Mouse (Mus musculus) forebrain, embryonic 15.5 days (tissue): Measurements from ENCODE around the gene Pfpl. TPM values are rescaled to one million over a fixed set of nuclear protein-coding genes. Genes with fewer than 3 reads are reported as not detected.

ENCODE experiments used
- ATAC-seq: fragments of 200-750 bp; cut with Nextera tagmentation; replicated peaks from 2 replicates; pipeline ENCODE4 v1.8.0; 2017; ENCODE audit warnings: mild to moderate bottlenecking, moderate TSS enrichment, moderate library complexity
- H3K27ac ChIP-seq: fragments of 300-500 bp; sonication (generic); replicated peaks from 2 replicates; pipeline ENCODE4 v1.5.1; 2015; ENCODE audit warnings: mild to moderate bottlenecking, inconsistent platforms
- H3K27me3 ChIP-seq: fragments of 300-500 bp; sonication (generic); 2 replicates; pipeline ENCODE4 v1.6.1; 2015; ENCODE audit warnings: inconsistent platforms
- H3K36me3 ChIP-seq: fragments of 300-500 bp; sonication (generic); 2 replicates; pipeline ENCODE4 v1.6.1; 2015; ENCODE audit warnings: mild to moderate bottlenecking, inconsistent platforms
- H3K4me1 ChIP-seq: fragments of 300-500 bp; sonication (generic); 2 replicates; pipeline ENCODE4 v1.6.1; 2015; ENCODE audit warnings: inconsistent platforms
- H3K4me2 ChIP-seq: fragments of 300-500 bp; sonication (generic); replicated peaks from 2 replicates; pipeline ENCODE4 v1.6.1; 2015; ENCODE audit warnings: mild to moderate bottlenecking, inconsistent platforms
- H3K4me3 ChIP-seq: fragments of 300-500 bp; sonication (generic); 2 replicates; pipeline ENCODE4 v1.5.1; 2015; ENCODE audit warnings: mild to moderate bottlenecking, inconsistent platforms
- H3K9ac ChIP-seq: fragments of 300-500 bp; sonication (generic); replicated peaks from 2 replicates; pipeline ENCODE4 v1.6.1; 2015; ENCODE audit warnings: mild to moderate bottlenecking, inconsistent platforms
- H3K9me3 ChIP-seq: fragments of 300-500 bp; sonication (generic); 2 replicates; pipeline ENCODE4 v1.6.1; 2016; ENCODE audit warnings: inconsistent platforms
- WGBS: fragments of 180-500 bp; shearing (Covaris S2); methylation state at CpG from one replicate; pipeline ENCODE4 v1.1.7; 2015; ENCODE audit warnings: mixed read lengths; 5-methylcytosine and 5-hydroxymethylcytosine counted together
- polyA plus RNA-seq: library from polyadenylated mRNA; unstranded; fragments of >200 nt; fragmentation: Nextera tagmentation; extraction: Ambion mirVana; gene quantifications from 2 replicates; pipeline ENCODE4 v1.2.1, GENCODE M21; 2015

Gene Pfpl
- polyA plus RNA-seq, 1 experiment from 2014 or later = not detected

- Histone ChIP-seq H3K9ac (no peak overlapping the region), H3K27me3 (no peaks in the 10 kb centered on the region), H3K27ac (no peak overlapping the region), H3K4me2 (no peak overlapping the region), H3K9me3 (no peaks in the 10 kb centered on the region), H3K4me1 (no peaks in the 10 kb centered on the region), H3K36me3 (peaks cover 5% of the 10 kb centered on the region; the same call in 1 of the 2 replicates), H3K4me3 (no peak overlapping the region)
- 22% methylated on average over 7 of the region's 7 CpGs for WGBS
- ATAC-seq = peak; percentile 36
Measured at GRCm38 (mm10) chr19:12466204-12466603, 38.5 kb downstream of the Pfpl start.

- no peak for ATAC-seq
- 87% methylated on average over 5 of the region's 5 CpGs for WGBS
Measured at GRCm38 (mm10) chr19:12467436-12467835, 39.7 kb downstream of the Pfpl start.

GRCm38 (mm10) chr19:12471866-12472265 is 44.2 kb downstream of the Pfpl start:
- peaks cover 7% of the 10 kb centered on the region for H3K4me1 ChIP-seq
- peaks cover 12% of the 10 kb centered on the region; the same call in 1 of the 2 replicates for H3K36me3 ChIP-seq
- no peak overlapping the region for H3K9ac ChIP-seq
- no peak overlapping the region for H3K4me3 ChIP-seq
- 72% methylated on average over 3 of the region's 3 CpGs for WGBS
- H3K9me3 ChIP-seq = no peaks in the 10 kb centered on the region
- no peak overlapping the region for H3K4me2 ChIP-seq
- no peaks in the 10 kb centered on the region for H3K27me3 ChIP-seq
- H3K27ac ChIP-seq = no peak overlapping the region
- ATAC-seq = no peak

More at GRCm38 (mm10) chr19:12467436-12467835, 39.7 kb downstream of the Pfpl start:
- H3K36me3 ChIP-seq = peaks cover 5% of the 10 kb centered on the region; the same call in 1 of the 2 replicates
- no peak overlapping the region for H3K9ac ChIP-seq
- H3K4me3 ChIP-seq = no peak overlapping the region
- no peak overlapping the region for H3K4me2 ChIP-seq
- H3K27me3 ChIP-seq = no peaks in the 10 kb centered on the region
- H3K4me1 ChIP-seq = no peaks in the 10 kb centered on the region
- no peaks in the 10 kb centered on the region for H3K9me3 ChIP-seq
- no peak overlapping the region for H3K27ac ChIP-seq

GRCm38 (mm10) chr19:12472381-12472976 is 44.8 kb downstream of the Pfpl start:
- Histone ChIP-seq H3K36me3 (peaks cover 12% of the 10 kb centered on the region; the same call in 1 of the 2 replicates), H3K4me2 (no peak overlapping the region), H3K27me3 (no peaks in the 10 kb centered on the region), H3K4me3 (no peak overlapping the region), H3K4me1 (peaks cover 7% of the 10 kb centered on the region), H3K9ac (no peak overlapping the region), H3K27ac (no peak overlapping the region), H3K9me3 (no peaks in the 10 kb centered on the region)
- ATAC-seq = no peak
- 85% methylated on average over 5 of the region's 5 CpGs for WGBS

GRCm38 (mm10) chr19:12473201-12473641 is 45.5 kb downstream of the Pfpl start:
- H3K9ac ChIP-seq = no peak overlapping the region
- no peak overlapping the region for H3K4me3 ChIP-seq
- peaks cover 7% of the 10 kb centered on the region for H3K4me1 ChIP-seq
- H3K9me3 ChIP-seq = no peaks in the 10 kb centered on the region
- H3K27me3 ChIP-seq = no peaks in the 10 kb centered on the region
- H3K4me2 ChIP-seq = no peak overlapping the region
- H3K27ac ChIP-seq = no peak overlapping the region
- 93% methylated on average over 4 of the region's 4 CpGs for WGBS
- peaks cover 15% of the 10 kb centered on the region; the same call in 1 of the 2 replicates for H3K36me3 ChIP-seq
- no peak for ATAC-seq

GRCm38 (mm10) chr19:12473951-12474350 is 46.2 kb downstream of the Pfpl start:
- Histone ChIP-seq H3K4me2 (no peak overlapping the region), H3K27ac (no peak overlapping the region), H3K4me1 (peaks cover 7% of the 10 kb centered on the region), H3K27me3 (no peaks in the 10 kb centered on the region), H3K4me3 (no peak overlapping the region), H3K36me3 (peaks cover 15% of the 10 kb centered on the region; the same call in 1 of the 2 replicates), H3K9me3 (no peaks in the 10 kb centered on the region), H3K9ac (no peak overlapping the region)
- no peak for ATAC-seq
- WGBS = 93% methylated on average over 4 of the region's 4 CpGs

GRCm38 (mm10) chr19:12475380-12476250 is 47.9 kb downstream of the Pfpl start:
- 54% methylated on average over 15 of the region's 15 CpGs for WGBS
- H3K36me3 ChIP-seq = peaks cover 21% of the 10 kb centered on the region

GRCm38 (mm10) chr19:12476721-12477270 is 49.1 kb downstream of the Pfpl start:
- H3K9ac ChIP-seq = no peak overlapping the region
- WGBS = 71% methylated on average over 5 of the region's 5 CpGs
- no peak for ATAC-seq
- H3K36me3 ChIP-seq = peaks cover 33% of the 10 kb centered on the region
- H3K4me1 ChIP-seq = peaks cover 7% of the 10 kb centered on the region
- H3K27ac ChIP-seq = no peak overlapping the region
- no peaks in the 10 kb centered on the region for H3K9me3 ChIP-seq
- no peaks in the 10 kb centered on the region for H3K27me3 ChIP-seq
- no peak overlapping the region for H3K4me2 ChIP-seq
- no peak overlapping the region for H3K4me3 ChIP-seq

More at GRCm38 (mm10) chr19:12475380-12476250, 47.9 kb downstream of the Pfpl start:
- peak; percentile 96 for ATAC-seq
- no peak overlapping the region; the same call in 1 of the 2 replicates for H3K9ac ChIP-seq
- H3K9me3 ChIP-seq = no peaks in the 10 kb centered on the region
- H3K4me2 ChIP-seq = no peak overlapping the region
- H3K27me3 ChIP-seq = no peaks in the 10 kb centered on the region
- H3K27ac ChIP-seq = peak overlapping the region; percentile 48
- no peak overlapping the region for H3K4me3 ChIP-seq
- H3K4me1 ChIP-seq = peaks cover 7% of the 10 kb centered on the region

GRCm38 (mm10) chr19:12478369-12478768 is 50.7 kb downstream of the Pfpl start:
- peaks cover 7% of the 10 kb centered on the region for H3K4me1 ChIP-seq
- H3K9me3 ChIP-seq = no peaks in the 10 kb centered on the region
- no peak overlapping the region for H3K4me2 ChIP-seq
- no peaks in the 10 kb centered on the region for H3K27me3 ChIP-seq
- no peak overlapping the region for H3K9ac ChIP-seq
- peaks cover 38% of the 10 kb centered on the region for H3K36me3 ChIP-seq
- ATAC-seq = no peak
- 90% methylated on average over 6 of the region's 6 CpGs for WGBS
- H3K4me3 ChIP-seq = no peak overlapping the region
- H3K27ac ChIP-seq = no peak overlapping the region

Other genes with a start within 250 kb of the Pfpl start
- gene Olfr1431, start 227.3 kb upstream of the Pfpl start, polyA plus RNA-seq = not detected in 2 replicates
- not detected in 2 replicates for gene Olfr1432, start 195.3 kb upstream of the Pfpl start, polyA plus RNA-seq
- not detected in 2 replicates for gene Olfr262, start 186.2 kb upstream of the Pfpl start, polyA plus RNA-seq
- not detected in 2 replicates for gene Olfr235, start 166.9 kb upstream of the Pfpl start, polyA plus RNA-seq
- gene Olfr1434, start 148.1 kb upstream of the Pfpl start, polyA plus RNA-seq = not detected in 2 replicates
- gene Olfr1436, start 128.8 kb upstream of the Pfpl start, polyA plus RNA-seq = not detected in 2 replicates
- not detected in 2 replicates for gene Olfr1437, start 102.8 kb upstream of the Pfpl start, polyA plus RNA-seq
- gene Olfr1438-ps1, start 92.0 kb upstream of the Pfpl start, polyA plus RNA-seq = not detected in 2 replicates
- gene Olfr1440, start 40.6 kb upstream of the Pfpl start, polyA plus RNA-seq = not detected in 2 replicates
- not detected in 2 replicates for gene Olfr1441, start 10.5 kb upstream of the Pfpl start, polyA plus RNA-seq
- 0.55 and 0.56 TPM in 2 replicates for gene Mpeg1, start 32.9 kb downstream of the Pfpl start, polyA plus RNA-seq
- 16.8 and 19.3 TPM in 2 replicates for gene Dtx4, start 73.5 kb downstream of the Pfpl start, polyA plus RNA-seq
- 8.9 and 9.4 TPM in 2 replicates for gene Fam111a, start 117.8 kb downstream of the Pfpl start, polyA plus RNA-seq
- 0.08 TPM in 1 of 2 replicates, not detected in the other for gene Gm4952, start 172.1 kb downstream of the Pfpl start, polyA plus RNA-seq
- gene Glyat, start 205.4 kb downstream of the Pfpl start, polyA plus RNA-seq = not detected in 2 replicates
- gene Olfr1442, start 242.5 kb downstream of the Pfpl start, polyA plus RNA-seq = not detected in 2 replicates